Mouse (Mus musculus): Measurements from ENCODE around the gene Tex19.2. TPM values are rescaled to one million over a fixed set of nuclear protein-coding genes. Genes with fewer than 3 reads are reported as not detected.
"Not testable (repeated sequence)": the region's sequence is repeated elsewhere in the genome, so short reads cannot be mapped to it uniquely, and the experiment has no call there.

Tex19.2 gene
- total RNA-seq, 2 experiments from 2014 or later, result not detected

DNA sequence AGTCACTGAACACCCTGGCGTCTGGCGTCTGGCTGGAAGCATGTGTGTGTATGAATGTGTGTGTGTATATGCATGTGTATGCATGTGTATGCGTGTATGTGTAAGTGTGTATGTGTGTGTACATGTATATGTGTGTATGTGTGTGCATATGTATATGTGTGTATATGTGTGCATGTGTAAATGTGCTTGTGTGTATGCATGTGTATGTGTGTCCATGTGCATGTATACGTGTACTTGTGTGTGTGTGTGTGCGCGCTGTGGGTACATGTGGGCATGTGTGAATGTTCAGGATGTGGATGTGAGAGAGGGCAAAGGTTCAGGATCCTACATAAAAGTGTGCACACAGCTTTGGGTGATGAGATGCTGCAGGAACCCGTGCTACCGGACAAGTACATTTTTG, 38.1 kb downstream of the Tex19.2 start:
- intact Hi-C loops (cut with DNase I), result no loop called here

GRCm38 (mm10) chr11:121075655-121076054, 42.8 kb downstream of the Tex19.2 start:
- DNase-seq (ENCODE audit: low spot score in 2 of 2), result no peak
- intact Hi-C loops (cut with DNase I), result no loop called here

More for the DNA sequence above, 38.1 kb downstream of the Tex19.2 start:
- no peak for DNase-seq (ENCODE audit: low spot score in 2 of 2)

- DNase-seq (ENCODE audit: low spot score in 2 of 2); intact Hi-C loops (cut with DNase I): not testable (repeated sequence)
Observed at GRCm38 (mm10) chr11:121069662-121070061, 48.8 kb downstream of the Tex19.2 start.

DNA sequence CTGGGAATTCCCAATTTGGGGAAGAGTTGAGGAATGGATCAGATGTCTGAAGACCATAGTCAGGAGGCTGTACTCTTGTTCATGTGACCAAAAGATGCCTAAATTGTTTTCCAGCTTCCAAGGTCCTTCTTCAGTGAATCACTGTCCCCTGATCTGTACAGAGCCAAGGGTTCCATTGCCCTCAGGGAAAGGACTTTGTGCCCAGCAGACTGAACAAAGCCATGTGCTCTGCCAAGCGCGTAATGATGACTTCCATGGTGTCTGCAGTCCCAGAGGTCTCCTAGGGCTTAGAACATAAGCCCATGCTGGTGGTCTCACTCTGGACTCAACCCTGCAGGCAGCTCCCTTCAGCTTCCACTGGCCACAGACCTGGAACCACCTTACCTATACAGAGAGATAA, 50.6 kb downstream of the Tex19.2 start:
- no peak for DNase-seq (ENCODE audit: low spot score in 2 of 2)
- intact Hi-C loops (cut with DNase I), result no loop called here

Other genes with a start within 250 kb of the Tex19.2 start
- 1 to 10 TPM; 6.2 to 7.0 TPM for gene Ccdc57, start 185.8 kb downstream of the Tex19.2 start, total RNA-seq (2021)
- gene Slc16a3, start 170.2 kb downstream of the Tex19.2 start, total RNA-seq (2021), result 1 to 10 TPM; 3.2 to 4.2 TPM
- gene Csnk1d, start 127.3 kb downstream of the Tex19.2 start, total RNA-seq (2021), result 100 to 1,000 TPM; 112 to 115 TPM
- gene Cd7, start 79.3 kb downstream of the Tex19.2 start, total RNA-seq (2021), result under 1 TPM; 0.36 to 0.62 TPM
- gene Sectm1b, start 55.1 kb downstream of the Tex19.2 start, total RNA-seq (2021), result not detected
- gene Sectm1a, start 37.5 kb downstream of the Tex19.2 start, total RNA-seq (2021), result not detected
- not detected for gene Tex19.1, start 27.5 kb upstream of the Tex19.2 start, total RNA-seq (2021)
- gene Uts2r, start 41.6 kb upstream of the Tex19.2 start, total RNA-seq (2021), result not detected
- gene Hexdc, start 85.8 kb upstream of the Tex19.2 start, total RNA-seq (2021), result 10 to 100 TPM; 30.6 to 32.4 TPM
- gene Ogfod3, start 86.0 kb upstream of the Tex19.2 start, total RNA-seq (2021), result 1 to 10 TPM; 7.1 to 7.4 TPM
- 10 to 100 TPM; 21.1 to 23.8 TPM for gene Cybc1, start 110.6 kb upstream of the Tex19.2 start, total RNA-seq (2021)
- 10 to 100 TPM; 67.4 to 70.7 TPM for gene Narf, start 118.6 kb upstream of the Tex19.2 start, total RNA-seq (2021)
- 100 to 1,000 TPM; 115 TPM for gene Foxk2, start 141.3 kb upstream of the Tex19.2 start, total RNA-seq (2021)
- 10 to 100 TPM; 62.2 to 68.9 TPM for gene Wdr45b, start 235.8 kb upstream of the Tex19.2 start, total RNA-seq (2021)